Mouse (Mus musculus): Measurements from ENCODE around the gene Mesp2. TPM values are rescaled to one million over a fixed set of nuclear protein-coding genes. Genes with fewer than 3 reads are reported as not detected.

Gene Mesp2
- 1.7 and 1.9 TPM in 2 replicates for polyA plus RNA-seq (2015; fragmentation: Nextera tagmentation; extraction: Ambion mirVana)

DNA sequence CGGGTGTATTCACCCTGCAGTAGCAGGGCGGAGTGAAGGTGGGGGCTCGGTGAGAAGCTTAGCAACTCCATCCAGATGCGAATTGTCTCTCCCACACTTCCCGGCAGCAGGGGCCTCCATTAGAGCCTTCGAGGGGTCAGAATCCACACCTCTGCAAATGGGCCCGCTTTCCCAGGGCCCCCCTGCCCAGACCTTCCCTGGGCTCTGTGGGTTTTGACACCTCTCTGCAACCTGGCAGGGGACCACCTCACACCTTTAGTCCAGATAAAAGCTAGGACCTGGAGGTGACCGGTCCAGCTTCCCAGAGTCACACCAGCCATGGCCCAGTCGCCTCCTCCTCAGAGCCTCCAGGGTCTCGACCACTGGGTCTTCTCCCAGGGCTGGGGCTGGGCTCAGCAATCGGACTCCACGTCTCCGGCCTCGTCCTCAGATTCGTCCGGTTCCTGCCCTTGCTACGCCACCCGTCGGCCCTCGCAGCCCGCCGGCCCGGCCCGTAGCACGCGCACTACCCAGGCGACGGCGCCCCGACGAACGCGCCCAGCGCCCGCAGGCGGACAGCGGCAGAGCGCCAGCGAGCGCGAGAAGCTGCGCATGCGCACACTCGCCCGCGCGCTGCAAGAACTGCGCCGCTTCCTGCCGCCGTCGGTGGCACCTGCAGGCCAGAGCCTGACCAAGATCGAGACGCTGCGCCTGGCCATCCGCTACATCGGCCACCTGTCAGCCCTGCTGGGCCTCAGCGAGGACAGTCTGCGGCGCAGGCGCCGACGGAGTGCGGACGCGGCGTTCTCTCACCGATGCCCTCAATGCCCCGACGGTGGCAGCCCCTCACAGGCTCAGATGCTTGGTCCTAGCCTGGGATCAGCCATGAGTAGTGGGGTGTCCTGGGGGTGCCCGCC, at the start of gene Mesp2:
TSS of gene Mesp2 (plus strand) at position 117 of the 896 bp plus-strand sequence.
- H3K27me3 ChIP-seq (replicated peaks; ENCODE audit: control insufficient read depth, insufficient read depth, low read length), result no peaks in the 10 kb centered on the region; the same call in 1 of the 2 replicates
- no peaks in the 10 kb centered on the region for H3K9me3 ChIP-seq (ENCODE audit: control insufficient read depth)
- no peak within 1 kb of the TSS for H3K27ac ChIP-seq (ENCODE audit: low read depth, low read length)
- 0 out of 2 replicates have a peak within 1 kb of the TSS, but pooled peaks have one; percentile 26 for H3K9ac ChIP-seq (ENCODE audit: low read depth, low read length)
- peak; percentile 36 for TF ChIP-seq CTCF (IDR thresholded peaks at IDR 0.05; ENCODE audit: low read depth)
- no peaks in the 10 kb centered on the region for H3K36me3 ChIP-seq (ENCODE audit: control insufficient read depth, insufficient read depth)
- H3K4me2 ChIP-seq (replicated peaks; ENCODE audit: low read depth), result peak within 1 kb of the TSS; percentile 57
- 17% methylated on average over 70 of the region's 71 CpGs for WGBS
- H3K4me1 ChIP-seq (replicated peaks; ENCODE audit: control insufficient read depth, insufficient read depth, low read length), result peaks cover 6% of the 10 kb centered on the region; the same call in 1 of the 2 replicates
- peak; percentile 71 for ATAC-seq
- peak within 1 kb of the TSS; percentile 2; the same call in 1 of the 2 replicates for H3K4me3 ChIP-seq (ENCODE audit: low read depth, low read length)

DNA sequence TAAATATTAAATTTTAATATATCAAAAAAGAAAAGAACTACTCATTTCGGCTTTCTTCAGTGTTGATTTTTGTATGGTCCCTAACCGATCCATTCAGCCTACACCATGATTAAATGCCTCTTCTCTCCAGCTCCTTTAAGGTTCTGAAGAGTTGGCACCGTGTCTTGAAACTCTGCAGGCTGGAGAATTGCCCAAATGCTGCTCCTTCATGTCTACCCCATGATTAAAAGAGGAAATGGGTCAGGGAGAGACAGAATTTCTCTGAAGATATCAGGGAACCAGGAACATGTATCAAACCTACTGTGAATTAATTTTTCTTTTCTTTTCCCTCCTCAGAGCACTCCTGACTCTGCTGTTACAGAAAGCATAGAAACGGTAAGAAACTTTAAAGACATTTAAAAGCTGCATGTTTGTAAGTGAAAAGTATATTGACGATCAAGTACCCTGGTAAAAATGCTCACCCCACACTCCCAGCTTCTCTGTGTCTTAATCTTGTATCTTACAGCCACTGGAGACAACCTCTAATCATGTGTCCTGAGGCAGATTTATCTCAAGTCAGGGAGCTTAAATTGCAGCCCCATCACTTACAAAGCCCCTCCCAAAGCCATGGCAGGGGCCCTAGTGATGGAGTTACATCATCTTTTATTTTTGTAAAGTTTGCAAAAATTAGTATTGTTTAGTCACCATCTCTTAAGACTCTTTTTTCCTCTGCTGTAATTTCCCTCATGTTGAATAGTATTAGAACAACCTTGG, 49.2 kb upstream of the Mesp2 start:
- Histone ChIP-seq H3K27me3 (replicated peaks; ENCODE audit: control insufficient read depth, insufficient read depth, low read length) (no peaks in the 10 kb centered on the region), H3K9me3 (ENCODE audit: control insufficient read depth) (no peaks in the 10 kb centered on the region), H3K27ac (ENCODE audit: low read depth, low read length) (no peak overlapping the region), H3K4me1 (replicated peaks; ENCODE audit: control insufficient read depth, insufficient read depth, low read length) (no peaks in the 10 kb centered on the region), H3K4me2 (replicated peaks; ENCODE audit: low read depth) (no peak overlapping the region), H3K4me3 (ENCODE audit: low read depth, low read length) (no peak overlapping the region), H3K36me3 (ENCODE audit: control insufficient read depth, insufficient read depth) (no peaks in the 10 kb centered on the region), H3K9ac (ENCODE audit: low read depth, low read length) (no peak overlapping the region)
- no peak for TF ChIP-seq CTCF (IDR thresholded peaks at IDR 0.05; ENCODE audit: low read depth)
- WGBS, result 73% methylated on average over 5 of the region's 5 CpGs
- no peak for ATAC-seq

DNA sequence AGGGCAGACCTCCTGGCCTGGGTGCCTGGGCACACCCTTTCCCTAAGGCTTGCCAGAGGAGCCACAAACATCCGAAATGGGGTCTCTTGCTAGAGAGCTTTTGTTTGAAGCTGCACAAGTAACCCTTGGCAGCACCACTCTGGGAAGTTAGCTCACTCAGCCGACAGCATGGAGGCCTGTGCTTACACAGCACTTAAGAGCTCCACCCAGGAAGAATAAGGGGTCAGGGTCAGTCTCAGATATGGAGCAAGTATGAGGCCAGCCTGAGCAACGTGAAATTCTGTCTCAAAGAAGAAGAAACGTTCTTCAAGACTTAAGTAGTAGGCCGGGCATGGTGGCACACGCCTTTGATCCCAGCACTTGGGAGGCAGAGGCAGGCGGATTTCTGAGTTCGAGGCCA, 48.4 kb upstream of the Mesp2 start:
- H3K4me3 ChIP-seq (ENCODE audit: low read depth, low read length), result no peak overlapping the region
- 60% methylated on average over 8 of the region's 8 CpGs for WGBS
- ATAC-seq, result no peak

DNA sequence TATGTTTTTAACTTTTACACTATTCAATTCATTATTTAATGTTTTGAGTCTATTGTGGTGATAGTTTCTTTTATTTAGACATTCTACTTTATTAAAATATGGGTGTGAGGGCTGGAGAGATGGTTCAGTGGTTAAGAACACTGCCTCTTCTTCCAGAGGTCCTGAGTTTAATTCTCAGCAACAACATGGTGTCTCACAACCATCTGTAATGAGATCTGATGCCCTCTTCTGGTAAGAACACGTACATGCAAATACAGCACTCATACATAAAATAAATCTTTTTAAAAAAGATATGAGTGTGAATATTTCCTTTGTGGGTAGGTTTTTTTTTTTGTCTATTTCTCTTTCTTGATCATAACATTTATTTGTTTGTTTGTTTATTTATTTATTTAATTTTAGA, 44.5 kb upstream of the Mesp2 start:
- TF ChIP-seq CTCF (IDR thresholded peaks at IDR 0.05; ENCODE audit: low read depth), result peak; percentile 32; the same call in 1 of the 2 replicates
- 47% methylated on average over 1 of the region's 1 CpGs for WGBS
- no peak for ATAC-seq

More for the DNA sequence above, 48.4 kb upstream of the Mesp2 start:
- Histone ChIP-seq H3K27ac (ENCODE audit: low read depth, low read length) (no peak overlapping the region), H3K4me2 (replicated peaks; ENCODE audit: low read depth) (no peak overlapping the region), H3K27me3 (replicated peaks; ENCODE audit: control insufficient read depth, insufficient read depth, low read length) (no peaks in the 10 kb centered on the region), H3K9ac (ENCODE audit: low read depth, low read length) (no peak overlapping the region), H3K9me3 (ENCODE audit: control insufficient read depth) (no peaks in the 10 kb centered on the region), H3K36me3 (ENCODE audit: control insufficient read depth, insufficient read depth) (no peaks in the 10 kb centered on the region), H3K4me1 (replicated peaks; ENCODE audit: control insufficient read depth, insufficient read depth, low read length) (no peaks in the 10 kb centered on the region)
- TF ChIP-seq CTCF (IDR thresholded peaks at IDR 0.05; ENCODE audit: low read depth), result no peak

DNA sequence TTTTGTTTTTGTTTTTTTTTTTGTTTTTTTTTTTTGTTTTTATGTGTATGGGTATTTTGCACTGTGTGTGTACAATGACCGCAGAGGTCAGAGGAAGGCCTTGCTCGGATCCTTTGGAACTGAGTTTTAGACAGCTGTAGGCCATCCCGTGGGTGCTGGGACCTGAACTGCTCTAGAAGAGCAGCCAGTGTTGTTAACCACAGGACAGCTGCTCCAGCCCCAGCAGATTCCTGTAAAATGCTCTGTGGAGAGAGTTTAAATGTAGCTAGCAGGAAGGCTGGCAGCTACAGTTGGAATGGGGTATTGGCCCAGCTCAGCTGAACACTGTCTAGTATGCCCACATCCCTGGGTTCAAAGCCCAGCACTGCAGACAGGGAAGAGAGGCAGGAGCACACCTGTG, 40.9 kb upstream of the Mesp2 start:
- no peak overlapping the region for H3K4me2 ChIP-seq (replicated peaks; ENCODE audit: low read depth)
- H3K36me3 ChIP-seq (ENCODE audit: control insufficient read depth, insufficient read depth), result no peaks in the 10 kb centered on the region
- H3K9ac ChIP-seq (ENCODE audit: low read depth, low read length), result no peak overlapping the region
- H3K4me3 ChIP-seq (ENCODE audit: low read depth, low read length), result no peak overlapping the region
- no peaks in the 10 kb centered on the region for H3K27me3 ChIP-seq (replicated peaks; ENCODE audit: control insufficient read depth, insufficient read depth, low read length)
- 86% methylated on average over 3 of the region's 3 CpGs for WGBS
- no peaks in the 10 kb centered on the region for H3K9me3 ChIP-seq (ENCODE audit: control insufficient read depth)
- H3K4me1 ChIP-seq (replicated peaks; ENCODE audit: control insufficient read depth, insufficient read depth, low read length), result no peaks in the 10 kb centered on the region
- no peak overlapping the region for H3K27ac ChIP-seq (ENCODE audit: low read depth, low read length)
- no peak for TF ChIP-seq CTCF (IDR thresholded peaks at IDR 0.05; ENCODE audit: low read depth)
- ATAC-seq, result no peak

More for the DNA sequence above, 44.5 kb upstream of the Mesp2 start:
- Histone ChIP-seq H3K4me1 (replicated peaks; ENCODE audit: control insufficient read depth, insufficient read depth, low read length) (no peaks in the 10 kb centered on the region), H3K27ac (ENCODE audit: low read depth, low read length) (no peak overlapping the region), H3K9me3 (ENCODE audit: control insufficient read depth) (no peaks in the 10 kb centered on the region), H3K9ac (ENCODE audit: low read depth, low read length) (no peak overlapping the region), H3K36me3 (ENCODE audit: control insufficient read depth, insufficient read depth) (no peaks in the 10 kb centered on the region), H3K4me2 (replicated peaks; ENCODE audit: low read depth) (no peak overlapping the region), H3K27me3 (replicated peaks; ENCODE audit: control insufficient read depth, insufficient read depth, low read length) (no peaks in the 10 kb centered on the region), H3K4me3 (ENCODE audit: low read depth, low read length) (no peak overlapping the region)

All from intestine, postnatal 0 days (tissue).